Mouse (Mus musculus) CH12.LX (cell line): ENCODE measurements around the gene Camta1.

Source experiments
- PAX5 ChIP-seq: IDR thresholded peaks from 2 replicates; pipeline ENCODE4 v1.6.1; 2012; ENCODE audit warnings: low read length, inconsistent platforms, mixed read lengths
- SIN3A ChIP-seq: IDR thresholded peaks from 2 replicates; pipeline ENCODE4 v1.6.1; 2012; ENCODE audit warnings: low read length, improper control_type of control experiment, inconsistent platforms

DNA sequence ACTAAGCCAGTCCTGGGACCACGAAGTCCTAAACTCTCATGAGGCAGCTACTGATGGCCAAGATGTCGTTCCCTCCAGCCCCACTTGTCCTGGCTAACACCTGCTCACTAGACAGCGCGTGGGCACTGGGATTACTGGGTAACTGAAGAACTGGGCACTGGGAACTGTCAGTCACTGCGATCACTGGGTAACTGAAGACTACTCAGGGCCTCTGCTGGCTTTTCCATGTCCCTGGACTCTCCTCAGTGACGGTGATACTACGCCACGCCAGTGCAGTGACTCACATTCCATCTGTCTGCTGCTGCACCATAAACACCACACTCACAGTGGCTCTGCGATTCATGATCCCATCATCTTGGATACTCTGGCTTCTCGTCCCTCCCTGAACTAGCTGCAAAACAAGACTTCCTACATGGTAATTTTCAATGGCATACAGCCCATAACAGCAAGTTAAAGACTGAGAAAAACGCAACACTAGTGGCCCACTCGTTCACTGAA, 81.7 kb downstream of the Camta1 start:
- no peak for TF ChIP-seq SIN3A
- TF ChIP-seq PAX5, result no peak
